Mouse (Mus musculus) thymus, adult 2 months (tissue): Measurements from ENCODE around the gene Ergic2. TPM values are rescaled to one million over a fixed set of nuclear protein-coding genes. Genes with fewer than 3 reads are reported as not detected.
"Not testable (repeated sequence)": the region's sequence is repeated elsewhere in the genome, so short reads cannot be mapped to it uniquely, and the experiment has no call there.

ENCODE experiments used
- DNase-seq: peaks from one replicate; pipeline ENCODE4 v3.0.0; 2021
- H3K27ac ChIP-seq: fragments of 200-500 bp; 2 replicates; pipeline ENCODE4 v1.5.1; 2012; ENCODE audit warnings: low read length, control low read depth; ENCODE audit not compliant: control insufficient read depth, insufficient read depth
- H3K27me3 ChIP-seq: fragments of 200-500 bp; 2 replicates; pipeline ENCODE4 v1.6.1; 2012; ENCODE audit warnings: mild to moderate bottlenecking, low read length, moderate library complexity, mixed read lengths; ENCODE audit not compliant: control insufficient read depth, insufficient read depth
- H3K36me3 ChIP-seq: fragments of 200-500 bp; 2 replicates; pipeline ENCODE4 v1.6.1; 2012; ENCODE audit warnings: mild to moderate bottlenecking, low read length, moderate library complexity; ENCODE audit not compliant: control insufficient read depth, insufficient read depth
- H3K4me1 ChIP-seq: fragments of 200-500 bp; replicated peaks from 2 replicates; pipeline ENCODE4 v1.6.1; 2012; ENCODE audit warnings: low read length; ENCODE audit not compliant: control insufficient read depth, insufficient read depth
- H3K4me3 ChIP-seq: fragments of 200-500 bp; 2 replicates; pipeline ENCODE4 v1.5.1; 2012; ENCODE audit warnings: mild to moderate bottlenecking, low read length, control low read depth, moderate library complexity; ENCODE audit not compliant: control insufficient read depth, insufficient read depth
- CTCF ChIP-seq: fragments of 200-500 bp; IDR thresholded peaks from 2 replicates; pipeline ENCODE4 v1.5.1; 2012; ENCODE audit warnings: mild to moderate bottlenecking, control low read depth, low read length, moderate library complexity, borderline replicate concordance; ENCODE audit not compliant: control insufficient read depth, poor library complexity, insufficient read depth; ENCODE audit errors: extremely low read depth
- POLR2A ChIP-seq: fragments of 200-500 bp; IDR thresholded peaks from 2 replicates; pipeline ENCODE4 v1.6.1; 2012; ENCODE audit warnings: mild to moderate bottlenecking, low read length, control low read depth, moderate library complexity; ENCODE audit not compliant: control insufficient read depth, poor library complexity, insufficient read depth; ENCODE audit errors: extremely low read depth
- WGBS: fragments of 180-500 bp; shearing (Covaris S2); methylation state at CpG from one replicate; pipeline ENCODE4 v1.1.7; 2018; 5-methylcytosine and 5-hydroxymethylcytosine counted together
- polyA plus RNA-seq: library from polyadenylated mRNA; depleted of rRNA; stranded (reverse); fragments of >200 nt; gene quantifications from 2 replicates; pipeline ENCODE4 v1.2.3, GENCODE M21; 2012

Gene Ergic2
- polyA plus RNA-seq, 1 experiment: 32.3 TPM

DNA sequence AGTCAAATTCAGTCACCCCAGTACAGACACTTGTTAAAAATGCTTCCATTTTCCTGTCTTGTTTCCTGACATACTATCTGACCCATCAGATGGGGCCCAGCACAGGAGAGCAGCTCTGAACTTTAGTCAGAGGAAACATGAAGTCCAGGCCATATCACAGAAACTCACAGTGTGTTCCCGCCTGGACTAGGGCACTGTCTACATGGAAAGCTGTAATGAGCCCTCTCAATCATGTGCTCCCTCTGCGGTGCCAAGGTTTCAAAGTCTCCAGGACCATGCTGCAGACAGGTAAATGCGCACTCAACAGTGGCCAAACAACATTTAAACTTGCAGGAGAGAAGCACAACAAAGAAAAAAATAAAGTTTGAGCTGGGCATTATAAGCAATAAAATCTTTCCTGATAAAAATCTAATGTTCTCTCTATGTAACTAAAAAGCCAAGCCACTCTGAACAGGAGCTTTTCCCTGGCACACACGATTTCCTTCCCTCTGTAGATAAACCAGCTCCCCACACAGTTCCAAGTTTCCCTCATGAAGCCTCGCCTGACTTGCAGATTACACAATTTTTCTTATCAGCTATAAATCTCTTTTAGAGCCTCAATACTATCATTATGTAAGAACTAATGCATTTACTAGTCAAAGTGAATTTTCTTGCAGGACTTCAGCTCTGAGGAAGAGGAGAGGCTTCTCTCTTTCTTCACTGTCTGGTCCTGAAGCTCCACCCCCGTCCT is 18.0 kb downstream of the Ergic2 start:
- Histone ChIP-seq H3K27ac (no peak overlapping the region), H3K4me1 (no peaks in the 10 kb centered on the region), H3K4me3 (no peak overlapping the region), H3K27me3 (no peaks in the 10 kb centered on the region), H3K36me3 (peaks cover 40% of the 10 kb centered on the region)
- DNase-seq: no peak
- 96% methylated on average over 6 of the region's 6 CpGs for WGBS
- TF ChIP-seq CTCF (no peak), POLR2A (no peak)

DNA sequence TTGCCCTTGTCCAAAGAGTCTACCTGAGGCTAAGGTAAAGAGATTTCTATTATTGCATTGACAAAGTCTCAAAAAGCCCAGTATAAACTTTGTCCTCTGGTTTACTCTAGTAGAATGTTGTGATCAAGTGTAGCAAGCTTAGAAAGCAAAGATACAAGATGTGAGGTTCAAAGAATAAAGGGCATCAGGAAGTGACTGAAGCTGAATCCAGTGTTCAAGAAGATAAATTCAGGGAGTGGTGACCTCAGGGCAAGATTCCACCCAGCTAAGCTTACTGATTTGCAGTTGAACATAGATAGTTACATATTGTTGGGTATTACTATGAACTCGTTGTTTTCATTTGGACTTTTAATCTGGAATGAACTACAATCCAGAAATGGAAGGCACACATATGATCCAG is 26.5 kb downstream of the Ergic2 start:
- no peak for DNase-seq
- Histone ChIP-seq H3K4me1 (no peaks in the 10 kb centered on the region), H3K27ac (no peak overlapping the region), H3K27me3 (no peaks in the 10 kb centered on the region), H3K36me3 (peaks cover 46% of the 10 kb centered on the region), H3K4me3 (no peak overlapping the region)
- TF ChIP-seq POLR2A: no peak
- no peak for TF ChIP-seq CTCF
- 94% methylated on average over 1 of the region's 1 CpGs for WGBS

DNA sequence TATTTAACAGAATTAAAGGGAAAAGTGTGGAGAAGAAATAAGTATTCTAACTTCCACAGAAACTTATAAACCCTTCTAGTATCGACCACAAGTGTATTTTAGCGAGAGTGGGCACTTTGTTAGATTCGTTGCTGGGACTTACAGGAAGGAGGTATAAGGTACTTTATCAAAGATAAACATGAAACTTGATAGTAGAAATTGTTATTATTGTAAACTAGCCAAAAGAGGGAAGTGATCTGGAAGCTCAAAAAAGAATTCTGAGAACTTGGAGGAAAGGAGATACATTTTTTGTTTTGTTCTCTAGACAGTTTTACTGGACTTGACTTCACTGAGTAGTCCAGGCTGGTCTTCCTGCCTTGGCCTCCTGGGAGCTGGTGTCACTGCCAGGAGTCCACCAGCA is 39.3 kb downstream of the Ergic2 start:
- Histone ChIP-seq H3K27me3 (no peaks in the 10 kb centered on the region), H3K4me3 (no peak overlapping the region), H3K27ac (no peak overlapping the region), H3K4me1 (no peaks in the 10 kb centered on the region), H3K36me3 (no peaks in the 10 kb centered on the region)
- 32% methylated on average over 3 of the region's 3 CpGs for WGBS
- no peak for DNase-seq
- TF ChIP-seq CTCF: no peak
- TF ChIP-seq POLR2A: no peak

DNA sequence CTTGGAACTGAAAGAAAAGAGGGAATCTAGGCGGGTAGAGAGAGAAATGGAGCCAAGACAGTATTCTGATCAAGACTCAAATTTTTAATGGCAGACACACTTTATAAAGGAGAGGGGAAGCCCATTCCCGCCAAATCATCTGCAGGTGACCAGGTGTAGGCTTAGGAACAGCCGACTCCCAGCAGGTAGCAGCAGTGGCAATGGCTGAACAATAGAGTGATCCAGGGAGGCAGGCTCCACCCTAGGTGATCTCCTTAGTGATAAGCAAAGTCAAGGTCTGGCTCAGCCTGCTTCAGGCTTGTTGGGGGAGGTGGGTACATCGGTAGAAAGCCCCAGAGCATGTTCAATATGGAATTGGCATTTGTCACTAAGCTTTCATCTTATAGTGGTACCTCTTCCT is 59.9 kb downstream of the Ergic2 start:
- H3K27ac ChIP-seq, DNase-seq, H3K27me3 ChIP-seq, H3K4me1 ChIP-seq, H3K36me3 ChIP-seq, H3K4me3 ChIP-seq: not testable (repeated sequence)
- 79% methylated on average over 4 of the region's 4 CpGs for WGBS

DNA sequence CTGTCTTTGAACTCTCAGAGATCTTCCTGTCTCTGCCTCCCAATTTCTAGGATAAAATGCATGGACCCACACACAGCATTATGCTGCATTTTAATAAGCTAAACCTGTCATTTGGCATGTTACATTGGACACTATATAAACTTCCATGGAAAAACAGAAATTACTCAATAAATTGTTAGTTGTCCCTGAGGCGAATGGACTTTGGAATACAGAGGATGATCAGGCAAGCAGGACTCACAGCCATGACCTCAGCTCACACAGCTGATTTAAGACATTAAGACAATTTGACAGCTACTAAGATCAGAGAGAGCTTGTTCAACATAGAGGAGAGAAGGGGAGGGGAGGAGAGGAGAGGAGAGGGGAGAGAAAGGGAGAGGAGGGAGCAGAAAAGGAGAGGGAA is 69.8 kb downstream of the Ergic2 start:
- H3K27ac ChIP-seq: no peak overlapping the region
- H3K4me1 ChIP-seq: no peaks in the 10 kb centered on the region
- WGBS: 97% methylated on average over 1 of the region's 1 CpGs
- no peaks in the 10 kb centered on the region for H3K27me3 ChIP-seq
- no peak for TF ChIP-seq CTCF
- no peak for TF ChIP-seq POLR2A
- H3K4me3 ChIP-seq: no peak overlapping the region
- no peaks in the 10 kb centered on the region for H3K36me3 ChIP-seq
- DNase-seq: no peak

DNA sequence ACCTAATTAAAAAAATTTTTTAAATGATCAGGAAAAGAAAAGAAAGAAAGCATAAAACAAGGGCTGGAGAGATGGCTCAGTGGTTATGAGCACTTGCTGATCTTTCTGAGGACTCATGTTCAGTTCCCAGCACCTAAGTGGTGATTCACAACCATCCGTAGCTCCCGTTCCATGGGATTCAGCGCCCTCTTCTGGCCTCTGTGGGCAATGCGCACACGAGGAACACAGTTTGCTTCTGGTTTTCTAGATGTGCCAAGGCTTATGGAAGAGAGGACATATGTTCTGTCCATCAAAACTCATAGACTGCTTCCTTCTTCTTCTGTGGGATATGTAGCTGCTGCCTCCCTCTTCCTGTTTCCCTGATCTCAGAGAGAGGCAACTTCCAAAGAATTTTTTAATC is 70.3 kb downstream of the Ergic2 start:
- no peaks in the 10 kb centered on the region for H3K4me1 ChIP-seq
- no peak for TF ChIP-seq CTCF
- TF ChIP-seq POLR2A: no peak
- H3K27ac ChIP-seq: no peak overlapping the region
- 82% methylated on average over 5 of the region's 5 CpGs for whole genome bisulfite sequencing
- no peaks in the 10 kb centered on the region for H3K27me3 ChIP-seq
- H3K36me3 ChIP-seq: no peaks in the 10 kb centered on the region
- no peak overlapping the region for H3K4me3 ChIP-seq
- no peak for DNase-seq
